Mouse (Mus musculus): Measurements from ENCODE around the gene Edn2. TPM values are rescaled to one million over a fixed set of nuclear protein-coding genes. Genes with fewer than 3 reads are reported as not detected.

Edn2 gene
- polyA plus RNA-seq, 1 experiment, result 0.42 TPM

DNA sequence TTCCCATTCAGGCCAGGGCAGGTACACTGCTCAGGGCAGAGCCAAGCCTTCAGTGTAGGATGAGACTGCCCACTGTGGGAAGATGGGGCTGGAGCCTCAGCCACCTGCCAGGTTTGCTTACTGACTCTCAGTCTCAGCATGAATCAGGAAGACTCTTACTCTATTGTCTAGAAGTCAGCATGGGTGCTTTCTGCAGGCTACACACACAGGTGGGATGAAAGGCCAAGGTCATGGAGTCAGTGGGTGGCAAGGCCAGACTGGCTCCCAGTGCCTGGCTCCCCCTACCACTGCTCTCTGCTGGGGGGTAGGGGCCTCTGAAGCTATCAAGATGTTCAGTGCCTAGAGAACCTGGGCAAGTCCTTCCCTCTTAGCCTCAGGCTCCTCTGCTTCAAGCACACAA lies 55.9 kb downstream of the Edn2 start:
- TF ChIP-seq EP300 (IDR thresholded peaks at IDR 0.05; ENCODE audit: insufficient read depth, low read depth, low read length), result 0 out of 2 replicates have a peak, but pooled peaks have one; percentile 23
- no peak for TF ChIP-seq POLR2A (IDR thresholded peaks at IDR 0.05; ENCODE audit: insufficient read depth, low read length)
- TF ChIP-seq CTCF (IDR thresholded peaks at IDR 0.05; ENCODE audit: low read depth, low read length), result no peak
- H3K4me1 ChIP-seq (ENCODE audit: control insufficient read depth, insufficient read depth, low read length), result peaks cover 5% of the 10 kb centered on the region
- H3K36me3 ChIP-seq (ENCODE audit: control insufficient read depth, insufficient read depth, low read length, poor library complexity, severe bottlenecking), result no peaks in the 10 kb centered on the region
- no peaks in the 10 kb centered on the region for H3K9me3 ChIP-seq (replicated peaks; ENCODE audit: control insufficient read depth, insufficient read depth, low read length, poor library complexity, severe bottlenecking)
- no peak overlapping the region for H3K4me3 ChIP-seq (ENCODE audit: low read depth, low read length)
- no peak overlapping the region for H3K9ac ChIP-seq (ENCODE audit: low read depth, poor library complexity, severe bottlenecking)
- H3K27ac ChIP-seq (ENCODE audit: insufficient read depth, low read length), result no peak overlapping the region
- no peaks in the 10 kb centered on the region for H3K27me3 ChIP-seq (ENCODE audit: control insufficient read depth, insufficient read depth, low read length, poor library complexity, severe bottlenecking)

Other genes with a start within 250 kb of the Edn2 start
- gene AL607142.1, start 96.2 kb upstream of the Edn2 start, polyA plus RNA-seq (2011; ENCODE audit: insufficient read depth, insufficient read length, low read depth, missing spikeins), result not detected in 2 replicates
- 0.61 and 1.0 TPM in 2 replicates for gene Foxo6, start 126.1 kb downstream of the Edn2 start, polyA plus RNA-seq (2011; ENCODE audit: insufficient read depth, insufficient read length, low read depth, missing spikeins)
- gene Scmh1, start 244.1 kb downstream of the Edn2 start, polyA plus RNA-seq (2011; ENCODE audit: insufficient read depth, insufficient read length, low read depth, missing spikeins), result 40.3 and 42.5 TPM in 2 replicates